Mouse (Mus musculus) ES-Bruce4 (cell line): ENCODE data around the gene Eng. TPM values are rescaled to one million over a fixed set of nuclear protein-coding genes. Genes with fewer than 3 reads are reported as not detected.

Source experiments
- H3K27ac ChIP-seq: 2 replicates; pipeline ENCODE4 v1.5.1; 2012; ENCODE audit warnings: low read length, inconsistent platforms; ENCODE audit not compliant: insufficient read depth
- H3K27me3 ChIP-seq: 2 replicates; pipeline ENCODE4 v1.6.1; 2012; ENCODE audit warnings: mild to moderate bottlenecking, low read length, inconsistent platforms; ENCODE audit not compliant: control insufficient read depth, poor library complexity, insufficient read depth, severe bottlenecking
- H3K36me3 ChIP-seq: 2 replicates; pipeline ENCODE4 v1.6.1; 2012; ENCODE audit warnings: inconsistent platforms, mild to moderate bottlenecking, low read length, moderate library complexity; ENCODE audit not compliant: control insufficient read depth, poor library complexity, insufficient read depth, severe bottlenecking
- H3K4me1 ChIP-seq: one replicate; pipeline ENCODE4 v1.8.1; 2011; ENCODE audit warnings: low read length; ENCODE audit not compliant: control insufficient read depth, insufficient read depth
- H3K4me3 ChIP-seq: 2 replicates; pipeline ENCODE4 v1.5.1; 2011; ENCODE audit warnings: low read depth, mild to moderate bottlenecking, low read length
- H3K9ac ChIP-seq: 2 replicates; pipeline ENCODE4 v1.6.1; 2012; ENCODE audit warnings: low read depth, mild to moderate bottlenecking, inconsistent platforms; ENCODE audit not compliant: poor library complexity, severe bottlenecking
- H3K9me3 ChIP-seq: replicated peaks from 2 replicates; pipeline ENCODE4 v1.6.1; 2012; ENCODE audit warnings: mild to moderate bottlenecking, low read length, inconsistent platforms; ENCODE audit not compliant: control insufficient read depth, poor library complexity, insufficient read depth, severe bottlenecking
- CTCF ChIP-seq: IDR thresholded peaks from one replicate; pipeline ENCODE4 v1.8.1; 2011; ENCODE audit warnings: low read depth, low read length
- EP300 ChIP-seq: IDR thresholded peaks from 2 replicates; pipeline ENCODE4 v1.6.1; 2011; ENCODE audit warnings: low read depth, low read length; ENCODE audit not compliant: insufficient read depth
- POLR2A ChIP-seq: IDR thresholded peaks from one replicate; pipeline ENCODE4 v1.8.1; 2011; ENCODE audit warnings: low read length; ENCODE audit not compliant: insufficient read depth
- polyA plus RNA-seq: library from polyadenylated mRNA; stranded (reverse); fragments of >200 nt; gene quantifications from 2 replicates; pipeline ENCODE4 v1.2.4, GENCODE M21; 2011; ENCODE audit warnings: low read depth; ENCODE audit not compliant: missing spikeins, insufficient read depth, insufficient read length

Eng gene
- polyA plus RNA-seq, 1 experiment: 20.0 TPM

GRCm38 (mm10) chr2:32712934-32713817 lies 66.8 kb downstream of the Eng start, which contains the start of gene Cdk9:
Gene Cdk9 (minus strand): TSS chr2:32713076.
- no peaks in the 10 kb centered on the region for H3K9me3 ChIP-seq

GRCm38 (mm10) chr2:32714117-32714986 lies 68.0 kb downstream of the Eng start:
- Histone ChIP-seq H3K9ac (peak overlapping the region; percentile 97; the same call in 1 of the 2 replicates), H3K4me3 (no peak overlapping the region), H3K4me1 (peaks cover 4% of the 10 kb centered on the region), H3K9me3 (no peaks in the 10 kb centered on the region), H3K27ac (peak overlapping the region; percentile 51), H3K36me3 (peaks cover 18% of the 10 kb centered on the region), H3K27me3 (no peaks in the 10 kb centered on the region)
- TF ChIP-seq POLR2A: no peak
- TF ChIP-seq EP300: no peak
- no peak for TF ChIP-seq CTCF

More at GRCm38 (mm10) chr2:32712934-32713817, 66.8 kb downstream of the Eng start, which contains the start of gene Cdk9:
- H3K4me3 ChIP-seq: peak within 1 kb of the TSS; percentile 97
- TF ChIP-seq CTCF (peak; percentile 90), POLR2A (no peak), EP300 (peak; percentile 20; the same call in 1 of the 2 replicates)
- peaks cover 25% of the 10 kb centered on the region for H3K36me3 ChIP-seq
- H3K4me1 ChIP-seq: peaks cover 4% of the 10 kb centered on the region
- H3K27me3 ChIP-seq: no peaks in the 10 kb centered on the region
- peak within 1 kb of the TSS; percentile 51 for H3K27ac ChIP-seq
- H3K9ac ChIP-seq: peak within 1 kb of the TSS; percentile 97

- Histone ChIP-seq H3K4me3 (no peak overlapping the region), H3K27ac (peak overlapping the region; percentile 2; the same call in 1 of the 2 replicates), H3K9ac (no peak overlapping the region), H3K27me3 (no peaks in the 10 kb centered on the region), H3K36me3 (peaks cover 11% of the 10 kb centered on the region), H3K4me1 (peaks cover 4% of the 10 kb centered on the region), H3K9me3 (no peaks in the 10 kb centered on the region)
- peak; percentile 92 for TF ChIP-seq EP300
- no peak for TF ChIP-seq CTCF
Measured at GRCm38 (mm10) chr2:32714987-32715425, 68.6 kb downstream of the Eng start.

- Histone ChIP-seq H3K4me3 (no peak overlapping the region), H3K9me3 (no peaks in the 10 kb centered on the region), H3K36me3 (no peaks in the 10 kb centered on the region), H3K27ac (no peak overlapping the region), H3K27me3 (no peaks in the 10 kb centered on the region), H3K9ac (no peak overlapping the region), H3K4me1 (peaks cover 6% of the 10 kb centered on the region)
- no peak for TF ChIP-seq EP300
- TF ChIP-seq CTCF: no peak
- no peak for TF ChIP-seq POLR2A
Measured at GRCm38 (mm10) chr2:32718761-32719160, 72.4 kb downstream of the Eng start.

- no peak for TF ChIP-seq CTCF
- TF ChIP-seq EP300: no peak
- TF ChIP-seq POLR2A: no peak
- peaks cover 2% of the 10 kb centered on the region for H3K4me1 ChIP-seq
- H3K36me3 ChIP-seq: no peaks in the 10 kb centered on the region
- H3K27me3 ChIP-seq: no peaks in the 10 kb centered on the region
- H3K27ac ChIP-seq: no peak overlapping the region
- no peak overlapping the region for H3K9ac ChIP-seq
- no peaks in the 10 kb centered on the region for H3K9me3 ChIP-seq
- no peak overlapping the region for H3K4me3 ChIP-seq
Measured at GRCm38 (mm10) chr2:32720053-32720452, 73.7 kb downstream of the Eng start.
